In the genomic region with DNA sequence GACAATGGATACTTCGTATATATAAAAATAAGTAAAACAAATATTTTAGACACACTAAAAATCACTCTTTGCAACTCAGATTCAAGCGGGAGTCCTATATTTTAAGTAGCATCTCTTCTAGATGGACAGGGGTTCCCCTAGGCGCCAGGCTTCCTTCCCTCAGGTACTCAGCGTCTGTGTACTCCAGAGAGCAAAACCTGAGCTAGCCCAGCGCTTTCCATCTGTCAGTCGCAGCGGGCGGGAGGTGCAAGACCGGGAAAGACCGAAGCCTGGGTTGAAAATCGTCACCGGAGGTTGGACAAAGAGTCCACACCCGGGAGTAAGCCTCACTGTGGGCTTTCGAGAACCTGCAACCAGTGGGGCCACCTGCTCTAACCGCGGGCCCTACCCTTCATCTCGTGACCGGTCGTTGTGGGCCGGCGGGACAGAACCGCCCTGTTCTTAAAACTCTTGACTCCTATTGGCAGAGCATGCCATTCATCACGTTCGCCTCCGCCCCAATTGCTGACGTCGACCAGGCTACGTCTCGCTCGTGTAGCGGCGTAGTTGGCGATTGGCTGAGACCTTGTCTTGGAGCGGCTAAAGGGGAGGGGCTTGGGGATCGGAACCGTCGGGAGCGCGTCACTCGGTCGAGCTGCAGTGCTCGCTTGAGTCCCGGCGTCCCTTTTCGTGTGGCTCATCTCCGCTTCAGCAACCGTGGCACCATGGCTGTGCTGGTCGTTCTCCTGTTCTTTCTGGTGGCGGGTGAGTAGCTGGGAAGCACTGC, we compare ENCODE assay signal across 7 mouse cellular contexts. TPM values are rescaled to one million over a fixed set of nuclear protein-coding genes. Genes with fewer than 3 reads are reported as not detected.
DNase-seq lines count a peak whose midpoint lies in the region; ATAC-seq lines count a peak whose summit lies in the region.

A gene (plus strand): TSS at position 610 of the 766 bp plus-strand sequence.

- peak within 1 kb of the TSS; percentile 83 for H3K9ac ChIP-seq in embryonic facial prominence, embryonic 11.5 days (replicated peaks; ENCODE audit: low read length)
- peak within 1 kb of the TSS; percentile 82 for H3K9ac ChIP-seq in midbrain, embryonic 13.5 days (replicated peaks)

- peak within 1 kb of the TSS; percentile 49 for H3K4me2 ChIP-seq in embryonic facial prominence, embryonic 11.5 days (ENCODE audit: low read depth, low read length)
- H3K4me2 ChIP-seq in midbrain, embryonic 13.5 days (replicated peaks) = peak within 1 kb of the TSS; percentile 51

- no peak within 1 kb of the TSS for H3K27ac ChIP-seq in embryonic facial prominence, embryonic 11.5 days (replicated peaks; ENCODE audit: low read depth, low read length)
- peak within 1 kb of the TSS; percentile 87 for H3K27ac ChIP-seq in limb, embryonic 10.5 days
- H3K27ac ChIP-seq in midbrain, embryonic 13.5 days = peak within 1 kb of the TSS; percentile 87

- peak; percentile 99 for ATAC-seq in embryonic facial prominence, embryonic 11.5 days (replicated peaks; ENCODE audit: insufficient number of reproducible peaks, low FRiP score, low TSS enrichment, low read depth)
- ATAC-seq in granulocyte monocyte progenitor cell, adult 5-6 weeks (replicated peaks; ENCODE audit: poor library complexity, severe bottlenecking) = peak; percentile 91
- ATAC-seq in midbrain, embryonic 13.5 days = peak; percentile 99

- no peaks in the 10 kb centered on the region for H3K27me3 ChIP-seq in embryonic facial prominence, embryonic 11.5 days (ENCODE audit: control insufficient read depth, insufficient read depth, low read length)
- H3K27me3 ChIP-seq in limb, embryonic 10.5 days (ENCODE audit: low read depth, poor library complexity, severe bottlenecking) = peaks cover 76% of the 10 kb centered on the region
- no peaks in the 10 kb centered on the region for H3K27me3 ChIP-seq in midbrain, embryonic 13.5 days

- no peaks in the 10 kb centered on the region for H3K4me1 ChIP-seq in embryonic facial prominence, embryonic 11.5 days (ENCODE audit: control insufficient read depth, insufficient read depth, low read length)
- peaks cover 4% of the 10 kb centered on the region; the same call in 1 of the 2 replicates for H3K4me1 ChIP-seq in limb, embryonic 10.5 days
- peaks cover 21% of the 10 kb centered on the region for H3K4me1 ChIP-seq in midbrain, embryonic 13.5 days (replicated peaks)

- no peaks in the 10 kb centered on the region for H3K9me3 ChIP-seq in embryonic facial prominence, embryonic 11.5 days (replicated peaks; ENCODE audit: control insufficient read depth, low read length)
- no peaks in the 10 kb centered on the region for H3K9me3 ChIP-seq in limb, embryonic 10.5 days (replicated peaks)
- no peaks in the 10 kb centered on the region for H3K9me3 ChIP-seq in midbrain, embryonic 13.5 days

- DNase-seq in adrenal gland, postnatal 14 days = peak; percentile 93
- peak; percentile 93 for DNase-seq in embryonic facial prominence, embryonic 11.5 days (ENCODE audit: low spot score)
- peak; percentile 95 for DNase-seq in kidney, adult 11 months
- peak; percentile 85 for DNase-seq in limb, embryonic 10.5 days (ENCODE audit: low spot score)
- DNase-seq in spleen, adult 12 weeks (ENCODE audit: low spot score) = peak; percentile 83

- H3K36me3 ChIP-seq in embryonic facial prominence, embryonic 11.5 days (replicated peaks; ENCODE audit: control insufficient read depth, insufficient read depth, low read depth, low read length) = no peaks in the 10 kb centered on the region
- no peaks in the 10 kb centered on the region for H3K36me3 ChIP-seq in limb, embryonic 10.5 days
- H3K36me3 ChIP-seq in midbrain, embryonic 13.5 days = no peaks in the 10 kb centered on the region

- WGBS in embryonic facial prominence, embryonic 11.5 days = 18% methylated on average over 47 of the region's 49 CpGs
- WGBS in limb, embryonic 10.5 days = 13% methylated on average over 49 of the region's 49 CpGs
- 28% methylated on average over 49 of the region's 49 CpGs for WGBS in midbrain, embryonic 13.5 days

- peak within 1 kb of the TSS; percentile 65 for H3K4me3 ChIP-seq in embryonic facial prominence, embryonic 11.5 days (ENCODE audit: low read depth, low read length)
- peak within 1 kb of the TSS; percentile 75 for H3K4me3 ChIP-seq in limb, embryonic 10.5 days
- H3K4me3 ChIP-seq in midbrain, embryonic 13.5 days (replicated peaks) = peak within 1 kb of the TSS; percentile 73

RNA-seq across cellular contexts. Expression of the gene that starts here (rescaled TPM):
- total RNA-seq in adrenal gland, postnatal 14 days (2021) = 43.4 and 48.6 TPM in 2 replicates
- polyA plus RNA-seq in embryonic facial prominence, embryonic 11.5 days (2014; fragmentation: Nextera tagmentation; extraction: Ambion mirVana) = 73.4 and 73.7 TPM in 2 replicates
- 103 and 120 TPM in 2 replicates for total RNA-seq in granulocyte monocyte progenitor cell, adult 5-6 weeks (2014; fragmentation: Nextera tagmentation)
- total RNA-seq in granulocyte monocyte progenitor cell, adult 5-6 weeks (2017) = 192 and 221 TPM in 2 replicates
- polyA plus RNA-seq in limb, embryonic 10.5 days (2016; fragmentation: Nextera tagmentation; extraction: Ambion mirVana) = 40.6 and 48.4 TPM in 2 replicates
- 149 and 164 TPM in 2 replicates for polyA plus RNA-seq in midbrain, embryonic 13.5 days (2015; fragmentation: Nextera tagmentation; extraction: Ambion mirVana)
